Mouse (Mus musculus): ENCODE measurements around the gene Dpf2. TPM values are rescaled to one million over a fixed set of nuclear protein-coding genes. Genes with fewer than 3 reads are reported as not detected.

Dpf2 gene
- polyA plus RNA-seq (2015; fragmentation: Nextera tagmentation; extraction: Ambion mirVana), result 97.5 and 103 TPM in 2 replicates

- Histone ChIP-seq H3K4me2 (ENCODE audit: low read depth, low read length) (peak within 1 kb of the TSS; percentile 91), H3K36me3 (ENCODE audit: control insufficient read depth, insufficient read depth) (peaks cover 14% of the 10 kb centered on the region; the same call in 1 of the 2 replicates), H3K9ac (ENCODE audit: low read length) (peak within 1 kb of the TSS; percentile 89), H3K4me3 (ENCODE audit: low read length) (peak within 1 kb of the TSS; percentile 76), H3K9me3 (replicated peaks; ENCODE audit: control insufficient read depth, low read length) (no peaks in the 10 kb centered on the region), H3K27ac (ENCODE audit: low read length) (peak within 1 kb of the TSS; percentile 89), H3K27me3 (ENCODE audit: control insufficient read depth, insufficient read depth, low read length) (no peaks in the 10 kb centered on the region), H3K4me1 (ENCODE audit: control insufficient read depth, insufficient read depth, low read length) (peaks cover 27% of the 10 kb centered on the region)
- WGBS, result 19% methylated on average over 13 of the region's 13 CpGs
- no peak; the same call in 1 of the 2 replicates for ATAC-seq (replicated peaks; ENCODE audit: extremely low read depth, insufficient read depth, low FRiP score)
Measured at GRCm38 (mm10) chr19:5913007-5913719, at the start of gene Dpf2. Gene Dpf2 (minus strand): TSS chr19:5913010.

- Histone ChIP-seq H3K4me3 (ENCODE audit: low read length) (no peak overlapping the region), H3K27ac (ENCODE audit: low read length) (no peak overlapping the region), H3K27me3 (ENCODE audit: control insufficient read depth, insufficient read depth, low read length) (no peaks in the 10 kb centered on the region), H3K9me3 (replicated peaks; ENCODE audit: control insufficient read depth, low read length) (no peaks in the 10 kb centered on the region), H3K4me2 (ENCODE audit: low read depth, low read length) (no peak overlapping the region), H3K36me3 (ENCODE audit: control insufficient read depth, insufficient read depth) (peaks cover 10% of the 10 kb centered on the region; the same call in 1 of the 2 replicates), H3K4me1 (ENCODE audit: control insufficient read depth, insufficient read depth, low read length) (peaks cover 26% of the 10 kb centered on the region), H3K9ac (ENCODE audit: low read length) (no peak overlapping the region)
- no peak for ATAC-seq (replicated peaks; ENCODE audit: extremely low read depth, insufficient read depth, low FRiP score)
- 89% methylated on average over 5 of the region's 5 CpGs for WGBS
Measured at GRCm38 (mm10) chr19:5957371-5957770, 44.6 kb upstream of the Dpf2 start.

- peaks cover 10% of the 10 kb centered on the region; the same call in 1 of the 2 replicates for H3K36me3 ChIP-seq (ENCODE audit: control insufficient read depth, insufficient read depth)
- peaks cover 29% of the 10 kb centered on the region for H3K4me1 ChIP-seq (ENCODE audit: control insufficient read depth, insufficient read depth, low read length)
- 15% methylated on average over 3 of the region's 3 CpGs for WGBS
Measured at GRCm38 (mm10) chr19:5956685-5957084, 43.9 kb upstream of the Dpf2 start.

GRCm38 (mm10) chr19:5955704-5956670, 43.2 kb upstream of the Dpf2 start:
- Histone ChIP-seq H3K9me3 (replicated peaks; ENCODE audit: control insufficient read depth, low read length) (no peaks in the 10 kb centered on the region), H3K9ac (ENCODE audit: low read length) (no peak overlapping the region), H3K27ac (ENCODE audit: low read length) (peak overlapping the region; percentile 76), H3K4me3 (ENCODE audit: low read length) (peak overlapping the region; percentile 17), H3K4me2 (ENCODE audit: low read depth, low read length) (peak overlapping the region; percentile 50), H3K4me1 (ENCODE audit: control insufficient read depth, insufficient read depth, low read length) (peaks cover 33% of the 10 kb centered on the region), H3K27me3 (ENCODE audit: control insufficient read depth, insufficient read depth, low read length) (no peaks in the 10 kb centered on the region), H3K36me3 (ENCODE audit: control insufficient read depth, insufficient read depth) (peaks cover 13% of the 10 kb centered on the region)
- 55% methylated on average over 28 of the region's 28 CpGs for WGBS
- ATAC-seq (replicated peaks; ENCODE audit: extremely low read depth, insufficient read depth, low FRiP score), result 0 out of 2 replicates have a peak, but pooled peaks have one; percentile 19

More at GRCm38 (mm10) chr19:5956685-5957084, 43.9 kb upstream of the Dpf2 start:
- Histone ChIP-seq H3K9me3 (replicated peaks; ENCODE audit: control insufficient read depth, low read length) (no peaks in the 10 kb centered on the region), H3K27me3 (ENCODE audit: control insufficient read depth, insufficient read depth, low read length) (no peaks in the 10 kb centered on the region), H3K4me2 (ENCODE audit: low read depth, low read length) (0 out of 2 replicates have a peak overlapping the region, but pooled peaks have one; percentile 50), H3K27ac (ENCODE audit: low read length) (peak overlapping the region; percentile 76; the same call in 1 of the 2 replicates), H3K9ac (ENCODE audit: low read length) (no peak overlapping the region), H3K4me3 (ENCODE audit: low read length) (no peak overlapping the region)
- ATAC-seq (replicated peaks; ENCODE audit: extremely low read depth, insufficient read depth, low FRiP score), result no peak; the same call in 1 of the 2 replicates

- 86% methylated on average over 10 of the region's 10 CpGs for WGBS
Measured at GRCm38 (mm10) chr19:5954936-5955335, 42.1 kb upstream of the Dpf2 start.

GRCm38 (mm10) chr19:5954031-5954710, 41.4 kb upstream of the Dpf2 start:
- no peak overlapping the region for H3K4me2 ChIP-seq (ENCODE audit: low read depth, low read length)
- no peak overlapping the region for H3K9ac ChIP-seq (ENCODE audit: low read length)
- peaks cover 33% of the 10 kb centered on the region for H3K4me1 ChIP-seq (ENCODE audit: control insufficient read depth, insufficient read depth, low read length)
- no peak overlapping the region for H3K27ac ChIP-seq (ENCODE audit: low read length)
- WGBS, result 79% methylated on average over 22 of the region's 22 CpGs
- H3K9me3 ChIP-seq (replicated peaks; ENCODE audit: control insufficient read depth, low read length), result no peaks in the 10 kb centered on the region
- H3K36me3 ChIP-seq (ENCODE audit: control insufficient read depth, insufficient read depth), result peaks cover 20% of the 10 kb centered on the region
- H3K4me3 ChIP-seq (ENCODE audit: low read length), result no peak overlapping the region
- ATAC-seq (replicated peaks; ENCODE audit: extremely low read depth, insufficient read depth, low FRiP score), result no peak
- H3K27me3 ChIP-seq (ENCODE audit: control insufficient read depth, insufficient read depth, low read length), result no peaks in the 10 kb centered on the region

More at GRCm38 (mm10) chr19:5954936-5955335, 42.1 kb upstream of the Dpf2 start:
- Histone ChIP-seq H3K4me1 (ENCODE audit: control insufficient read depth, insufficient read depth, low read length) (peaks cover 33% of the 10 kb centered on the region), H3K27ac (ENCODE audit: low read length) (peak overlapping the region; percentile 76; the same call in 1 of the 2 replicates), H3K9me3 (replicated peaks; ENCODE audit: control insufficient read depth, low read length) (no peaks in the 10 kb centered on the region), H3K4me3 (ENCODE audit: low read length) (no peak overlapping the region), H3K27me3 (ENCODE audit: control insufficient read depth, insufficient read depth, low read length) (no peaks in the 10 kb centered on the region), H3K4me2 (ENCODE audit: low read depth, low read length) (no peak overlapping the region), H3K9ac (ENCODE audit: low read length) (no peak overlapping the region), H3K36me3 (ENCODE audit: control insufficient read depth, insufficient read depth) (peaks cover 20% of the 10 kb centered on the region)
- ATAC-seq (replicated peaks; ENCODE audit: extremely low read depth, insufficient read depth, low FRiP score), result no peak

- ATAC-seq (replicated peaks; ENCODE audit: extremely low read depth, insufficient read depth, low FRiP score), result no peak
- Histone ChIP-seq H3K27ac (ENCODE audit: low read length) (peak overlapping the region; percentile 86), H3K27me3 (ENCODE audit: control insufficient read depth, insufficient read depth, low read length) (no peaks in the 10 kb centered on the region), H3K4me1 (ENCODE audit: control insufficient read depth, insufficient read depth, low read length) (peaks cover 33% of the 10 kb centered on the region), H3K9ac (ENCODE audit: low read length) (peak overlapping the region; percentile 44), H3K9me3 (replicated peaks; ENCODE audit: control insufficient read depth, low read length) (no peaks in the 10 kb centered on the region), H3K36me3 (ENCODE audit: control insufficient read depth, insufficient read depth) (peaks cover 19% of the 10 kb centered on the region), H3K4me3 (ENCODE audit: low read length) (no peak overlapping the region), H3K4me2 (ENCODE audit: low read depth, low read length) (no peak overlapping the region)
- 66% methylated on average over 19 of the region's 19 CpGs for WGBS
Measured at GRCm38 (mm10) chr19:5953201-5953770, 40.5 kb upstream of the Dpf2 start.

GRCm38 (mm10) chr19:5952071-5952691, 39.4 kb upstream of the Dpf2 start:
- H3K4me2 ChIP-seq (ENCODE audit: low read depth, low read length), result peak overlapping the region; percentile 50
- peak overlapping the region; percentile 86 for H3K27ac ChIP-seq (ENCODE audit: low read length)
- no peaks in the 10 kb centered on the region for H3K9me3 ChIP-seq (replicated peaks; ENCODE audit: control insufficient read depth, low read length)
- ATAC-seq (replicated peaks; ENCODE audit: extremely low read depth, insufficient read depth, low FRiP score), result peak; percentile 49
- peak overlapping the region; percentile 60 for H3K9ac ChIP-seq (ENCODE audit: low read length)
- peak overlapping the region; percentile 25 for H3K4me3 ChIP-seq (ENCODE audit: low read length)
- H3K36me3 ChIP-seq (ENCODE audit: control insufficient read depth, insufficient read depth), result peaks cover 24% of the 10 kb centered on the region
- WGBS, result 36% methylated on average over 13 of the region's 13 CpGs
- no peaks in the 10 kb centered on the region for H3K27me3 ChIP-seq (ENCODE audit: control insufficient read depth, insufficient read depth, low read length)
- peaks cover 33% of the 10 kb centered on the region for H3K4me1 ChIP-seq (ENCODE audit: control insufficient read depth, insufficient read depth, low read length)

All from heart, embryonic 16.5 days (tissue).